Mouse (Mus musculus) cerebellum, adult 2 months (tissue): ENCODE measurements around the gene Kmt2e.

ENCODE experiments used
- CTCF ChIP-seq: fragments of 200-500 bp; IDR thresholded peaks from 2 replicates; pipeline ENCODE4 v1.5.1; 2011; ENCODE audit warnings: low read depth, mild to moderate bottlenecking, control low read depth, low read length, moderate library complexity, borderline replicate concordance; ENCODE audit not compliant: insufficient read depth
- POLR2A ChIP-seq: fragments of 200-500 bp; IDR thresholded peaks from 2 replicates; pipeline ENCODE4 v1.6.1; 2011; ENCODE audit warnings: low read length, control low read depth, borderline replicate concordance; ENCODE audit not compliant: insufficient read depth

GRCm38 (mm10) chr5:23415571-23416285, 18.5 kb upstream of the Kmt2e start:
- TF ChIP-seq CTCF = peak; percentile 29; the same call in 1 of the 2 replicates
- no peak for TF ChIP-seq POLR2A
